Mouse (Mus musculus) hindbrain, embryonic 16.5 days (tissue): ENCODE measurements at regions not wholly inside any gene's neighbourhood (a gene's known extent, or its start where the extent isn't known, plus 50 kb on each side); places are given as distances from the start of the nearest gene placed in this dataset.

Source experiments
- ATAC-seq: fragments of 200-750 bp; cut with Nextera tagmentation; 2 replicates; pipeline ENCODE4 v1.8.0; 2017; ENCODE audit warnings: moderate TSS enrichment, moderate library complexity
- H3K27ac ChIP-seq: fragments of 300-500 bp; sonication (generic); 2 replicates; pipeline ENCODE4 v1.5.1; 2014; ENCODE audit warnings: low read depth, mild to moderate bottlenecking, control low read depth, low read length, moderate library complexity
- H3K27me3 ChIP-seq: fragments of 300-500 bp; sonication (generic); replicated peaks from 2 replicates; pipeline ENCODE4 v1.6.1; 2014; ENCODE audit warnings: low read length; ENCODE audit not compliant: control insufficient read depth, insufficient read depth
- H3K36me3 ChIP-seq: fragments of 300-500 bp; sonication (generic); 2 replicates; pipeline ENCODE4 v1.6.1; 2014; ENCODE audit warnings: mild to moderate bottlenecking, low read length, moderate library complexity, mixed read lengths; ENCODE audit not compliant: control insufficient read depth, insufficient read depth
- H3K4me1 ChIP-seq: fragments of 300-500 bp; sonication (generic); 2 replicates; pipeline ENCODE4 v1.6.1; 2014; ENCODE audit warnings: low read depth, low read length; ENCODE audit not compliant: control insufficient read depth, insufficient read depth
- H3K4me2 ChIP-seq: fragments of 300-500 bp; sonication (generic); 2 replicates; pipeline ENCODE4 v1.6.1; 2014; ENCODE audit warnings: mild to moderate bottlenecking, low read length, control low read depth, moderate library complexity
- H3K4me3 ChIP-seq: fragments of 300-500 bp; sonication (generic); 2 replicates; pipeline ENCODE4 v1.5.1; 2014; ENCODE audit warnings: mild to moderate bottlenecking, low read length, control low read depth, moderate library complexity
- H3K9ac ChIP-seq: fragments of 300-500 bp; sonication (generic); 2 replicates; pipeline ENCODE4 v1.6.1; 2014; ENCODE audit warnings: low read depth, mild to moderate bottlenecking, control low read depth, low read length, moderate library complexity
- H3K9me3 ChIP-seq: fragments of 300-500 bp; sonication (generic); 2 replicates; pipeline ENCODE4 v1.6.1; 2014; ENCODE audit warnings: mild to moderate bottlenecking, low read length, moderate library complexity; ENCODE audit not compliant: control insufficient read depth
- whole genome bisulfite sequencing: fragments of 180-500 bp; shearing (Covaris S2); extraction: QIAGEN DNeasy Blood & Tissue Kit; methylation state at CpG from one replicate; pipeline ENCODE4 v1.1.7; 2014; 5-methylcytosine and 5-hydroxymethylcytosine counted together

GRCm38 (mm10) chr9:47401511-47401910 lies 128.5 kb upstream of the Cadm1 start:
- no peaks in the 10 kb centered on the region for H3K9me3 ChIP-seq
- H3K4me2 ChIP-seq = no peak overlapping the region
- 0 out of 2 replicates have a peak, but pooled peaks cover 2% of the 10 kb centered on the region for H3K4me1 ChIP-seq
- no peak for ATAC-seq
- no peak overlapping the region for H3K4me3 ChIP-seq
- H3K27ac ChIP-seq = no peak overlapping the region
- no peaks in the 10 kb centered on the region for H3K36me3 ChIP-seq
- H3K27me3 ChIP-seq = 0 out of 2 replicates have a peak, but pooled peaks cover 2% of the 10 kb centered on the region
- 94% methylated on average over 11 of the region's 11 CpGs for WGBS
- H3K9ac ChIP-seq = no peak overlapping the region

GRCm38 (mm10) chr9:47403317-47403716 lies 126.7 kb upstream of the Cadm1 start:
- Histone ChIP-seq H3K36me3 (no peaks in the 10 kb centered on the region), H3K9me3 (no peaks in the 10 kb centered on the region), H3K27me3 (peaks cover 2% of the 10 kb centered on the region; the same call in 1 of the 2 replicates), H3K9ac (no peak overlapping the region), H3K4me2 (no peak overlapping the region), H3K4me3 (no peak overlapping the region), H3K4me1 (peaks cover 5% of the 10 kb centered on the region; the same call in 1 of the 2 replicates), H3K27ac (no peak overlapping the region)
- WGBS = 47% methylated on average over 11 of the region's 11 CpGs
- ATAC-seq = no peak

- Histone ChIP-seq H3K4me2 (no peak overlapping the region), H3K36me3 (no peaks in the 10 kb centered on the region), H3K9me3 (no peaks in the 10 kb centered on the region), H3K27ac (no peak overlapping the region), H3K27me3 (peaks cover 2% of the 10 kb centered on the region; the same call in 1 of the 2 replicates), H3K9ac (no peak overlapping the region), H3K4me1 (peaks cover 5% of the 10 kb centered on the region; the same call in 1 of the 2 replicates), H3K4me3 (no peak overlapping the region)
- no peak for ATAC-seq
- WGBS = 61% methylated on average over 3 of the region's 3 CpGs
These were observed 125.2 kb upstream of the Cadm1 start for GRCm38 (mm10) chr9:47404821-47405220.

- 53% methylated on average over 4 of the region's 4 CpGs for WGBS
- H3K36me3 ChIP-seq = no peaks in the 10 kb centered on the region
- ATAC-seq = no peak
- no peaks in the 10 kb centered on the region for H3K9me3 ChIP-seq
- H3K4me1 ChIP-seq = peaks cover 5% of the 10 kb centered on the region; the same call in 1 of the 2 replicates
- no peak overlapping the region for H3K9ac ChIP-seq
- H3K27me3 ChIP-seq = peaks cover 2% of the 10 kb centered on the region; the same call in 1 of the 2 replicates
- no peak overlapping the region for H3K4me2 ChIP-seq
- no peak overlapping the region for H3K4me3 ChIP-seq
- H3K27ac ChIP-seq = no peak overlapping the region
These were observed 124.4 kb upstream of the Cadm1 start for GRCm38 (mm10) chr9:47405547-47405946.

DNA sequence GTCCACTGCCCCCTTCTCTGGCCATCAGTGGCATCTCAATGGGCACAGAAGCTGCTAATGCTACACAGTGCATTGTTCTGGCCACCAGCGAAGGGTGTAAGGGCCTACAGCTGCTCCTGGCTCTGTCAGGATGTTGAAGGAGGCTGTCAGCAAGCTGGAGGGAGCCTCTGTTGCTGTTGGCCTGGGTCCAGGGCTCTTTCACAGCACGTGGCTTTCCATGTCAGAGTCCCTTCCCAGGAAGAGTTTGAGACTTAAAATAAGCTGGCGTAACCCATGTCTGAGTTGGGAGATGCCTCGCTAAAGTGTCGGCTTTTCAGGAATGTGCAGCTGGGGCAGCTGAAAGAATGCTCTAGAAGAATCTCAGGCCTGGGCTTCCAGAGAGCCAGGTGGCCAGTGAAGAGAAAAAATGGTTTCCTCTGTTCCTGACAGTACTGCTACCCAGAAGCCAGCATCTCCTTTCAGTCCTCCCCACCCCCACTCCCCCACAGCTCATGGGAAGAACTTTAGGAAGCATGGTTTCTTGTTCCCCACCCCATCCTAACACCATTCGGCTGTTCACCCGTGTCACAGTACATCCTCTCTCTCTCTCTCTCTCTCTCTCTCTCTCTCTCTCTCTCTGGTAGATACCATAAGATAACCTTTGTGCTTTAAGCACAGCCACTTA lies 122.8 kb upstream of the Cadm1 start:
- Histone ChIP-seq H3K4me1 (peaks cover 5% of the 10 kb centered on the region; the same call in 1 of the 2 replicates), H3K4me2 (no peak overlapping the region), H3K36me3 (no peaks in the 10 kb centered on the region), H3K9ac (no peak overlapping the region), H3K4me3 (no peak overlapping the region), H3K27me3 (peaks cover 9% of the 10 kb centered on the region), H3K27ac (no peak overlapping the region), H3K9me3 (no peaks in the 10 kb centered on the region)
- ATAC-seq = peak; percentile 67; the same call in 1 of the 2 replicates
- WGBS = 31% methylated on average over 7 of the region's 7 CpGs

DNA sequence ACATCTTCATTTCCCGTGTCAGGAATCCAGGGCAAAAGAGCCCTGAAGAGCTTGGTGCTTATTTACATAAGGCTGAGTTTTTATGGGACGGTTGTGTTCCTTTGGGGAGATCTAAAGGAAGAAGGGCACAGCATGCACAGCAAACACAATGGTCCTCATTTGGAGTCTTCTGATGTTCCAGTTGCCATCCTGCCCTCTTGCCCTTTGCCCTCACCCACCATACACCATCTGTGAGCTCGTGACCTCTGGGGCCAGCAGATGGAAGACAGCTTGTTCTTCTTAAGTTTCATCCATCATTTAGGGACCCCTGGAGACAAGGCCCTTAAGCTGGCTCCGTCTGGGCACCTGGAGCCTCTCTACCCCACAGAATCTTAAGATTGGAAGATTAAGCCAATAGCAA lies 121.9 kb upstream of the Cadm1 start:
- no peak for ATAC-seq
- Histone ChIP-seq H3K27ac (no peak overlapping the region), H3K9me3 (no peaks in the 10 kb centered on the region), H3K4me3 (no peak overlapping the region), H3K4me2 (no peak overlapping the region), H3K4me1 (peaks cover 5% of the 10 kb centered on the region; the same call in 1 of the 2 replicates), H3K9ac (no peak overlapping the region), H3K27me3 (peaks cover 10% of the 10 kb centered on the region), H3K36me3 (no peaks in the 10 kb centered on the region)
- 30% methylated on average over 4 of the region's 4 CpGs for WGBS

DNA sequence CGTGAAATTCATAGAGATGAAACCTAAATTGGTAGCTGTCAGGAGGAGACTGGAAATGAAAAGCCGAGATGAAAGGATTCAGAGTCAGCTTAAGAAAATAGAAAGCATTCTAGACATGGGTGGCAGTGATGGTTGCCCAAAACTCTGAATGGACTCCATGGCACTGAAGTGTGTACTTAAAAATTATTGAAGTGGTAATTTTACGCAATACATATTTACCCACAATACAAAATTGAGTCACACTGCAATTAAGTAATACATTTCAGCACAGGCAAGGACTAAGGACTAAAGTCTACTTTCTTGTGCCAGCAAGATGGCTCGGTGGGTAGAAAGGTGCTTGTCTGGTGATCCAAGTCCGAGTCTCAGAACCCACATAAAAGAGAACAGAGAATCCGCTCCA lies 120.4 kb upstream of the Cadm1 start:
- H3K4me2 ChIP-seq = no peak overlapping the region
- H3K4me1 ChIP-seq = peaks cover 5% of the 10 kb centered on the region; the same call in 1 of the 2 replicates
- 82% methylated on average over 6 of the region's 6 CpGs for WGBS
- no peak for ATAC-seq
- no peak overlapping the region for H3K4me3 ChIP-seq
- H3K9ac ChIP-seq = no peak overlapping the region
- peaks cover 10% of the 10 kb centered on the region for H3K27me3 ChIP-seq
- no peak overlapping the region for H3K27ac ChIP-seq
- H3K9me3 ChIP-seq = no peaks in the 10 kb centered on the region
- H3K36me3 ChIP-seq = no peaks in the 10 kb centered on the region

- no peak for ATAC-seq
- Histone ChIP-seq H3K9ac (no peak overlapping the region), H3K4me2 (no peak overlapping the region), H3K4me1 (no peaks in the 10 kb centered on the region), H3K4me3 (no peak overlapping the region), H3K36me3 (no peaks in the 10 kb centered on the region), H3K27me3 (peaks cover 10% of the 10 kb centered on the region), H3K9me3 (no peaks in the 10 kb centered on the region), H3K27ac (no peak overlapping the region)
- 50% methylated on average over 2 of the region's 2 CpGs for WGBS
These were observed 117.2 kb upstream of the Cadm1 start for GRCm38 (mm10) chr9:47412786-47413185.

GRCm38 (mm10) chr9:47414350-47414988 lies 115.5 kb upstream of the Cadm1 start:
- H3K27ac ChIP-seq = no peak overlapping the region
- WGBS = 81% methylated on average over 8 of the region's 8 CpGs
- peaks cover 10% of the 10 kb centered on the region for H3K27me3 ChIP-seq
- H3K4me3 ChIP-seq = no peak overlapping the region
- H3K4me2 ChIP-seq = no peak overlapping the region
- no peaks in the 10 kb centered on the region for H3K9me3 ChIP-seq
- H3K36me3 ChIP-seq = no peaks in the 10 kb centered on the region
- H3K4me1 ChIP-seq = no peaks in the 10 kb centered on the region
- no peak for ATAC-seq
- H3K9ac ChIP-seq = no peak overlapping the region
